Mouse (Mus musculus): Measurements from ENCODE around the gene Cemip.

Gene Cemip

DNA sequence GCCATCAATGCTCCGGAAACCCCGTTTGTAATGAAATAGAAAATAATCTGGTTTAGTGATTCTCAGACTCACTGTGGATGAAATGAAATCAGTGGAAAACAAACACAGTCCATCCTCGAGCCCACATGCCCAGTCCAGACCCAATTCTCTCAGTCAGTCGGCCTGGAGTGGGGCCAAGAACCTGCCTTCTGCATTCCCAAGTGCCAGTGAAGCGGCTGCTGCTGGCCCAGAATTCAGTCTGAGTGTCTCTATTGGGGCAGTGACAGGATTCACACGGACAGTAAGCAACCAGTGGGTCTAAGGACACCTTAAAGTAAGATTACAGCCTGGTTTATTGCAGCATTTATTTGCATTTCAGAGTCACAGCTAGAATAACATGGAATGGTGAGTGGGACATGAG is 10.2 kb upstream of the Cemip start:
- DNase-seq (ENCODE audit: low spot score): no peak

DNA sequence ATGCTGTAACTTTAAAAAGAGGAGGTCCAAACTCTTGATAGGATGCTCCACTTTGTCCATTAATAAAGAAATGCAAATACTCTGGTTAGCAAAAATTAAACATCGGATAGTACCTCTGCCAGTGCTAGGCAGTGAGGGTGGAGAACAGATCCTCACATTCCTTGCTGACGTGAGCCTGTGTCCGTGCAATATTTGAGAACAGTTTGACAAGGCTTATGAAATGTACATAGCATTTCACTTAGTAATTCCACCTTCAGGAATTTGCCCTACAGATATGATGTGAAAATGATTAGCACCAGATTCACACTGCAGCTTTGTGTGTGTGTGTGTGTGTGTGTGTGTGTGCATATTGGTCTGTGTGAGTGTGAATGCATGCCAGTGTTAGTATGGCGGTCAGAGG is 4.5 kb upstream of the Cemip start:
- DNase-seq (ENCODE audit: low spot score): no peak

DNA sequence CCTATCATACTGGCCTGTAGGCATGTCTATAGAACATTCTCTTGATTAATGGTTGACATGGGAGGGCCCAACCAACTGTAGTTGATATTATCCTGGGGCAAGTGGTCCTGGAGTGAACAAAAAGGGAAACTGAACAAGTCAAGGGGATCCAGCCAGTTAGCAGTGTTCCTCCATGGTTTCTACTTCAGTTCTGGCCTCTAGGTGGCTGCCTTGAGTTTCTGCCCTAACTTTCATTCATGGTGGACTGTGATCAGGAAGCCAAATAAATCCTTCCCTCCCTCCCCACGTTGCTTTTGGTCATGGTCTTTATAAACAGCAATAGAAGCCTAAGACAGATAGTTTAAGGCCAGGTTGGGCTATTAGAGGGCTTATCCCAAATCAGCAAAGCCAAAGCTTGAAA is 3.5 kb upstream of the Cemip start:
- DNase-seq (ENCODE audit: low spot score): peak; percentile 37

DNA sequence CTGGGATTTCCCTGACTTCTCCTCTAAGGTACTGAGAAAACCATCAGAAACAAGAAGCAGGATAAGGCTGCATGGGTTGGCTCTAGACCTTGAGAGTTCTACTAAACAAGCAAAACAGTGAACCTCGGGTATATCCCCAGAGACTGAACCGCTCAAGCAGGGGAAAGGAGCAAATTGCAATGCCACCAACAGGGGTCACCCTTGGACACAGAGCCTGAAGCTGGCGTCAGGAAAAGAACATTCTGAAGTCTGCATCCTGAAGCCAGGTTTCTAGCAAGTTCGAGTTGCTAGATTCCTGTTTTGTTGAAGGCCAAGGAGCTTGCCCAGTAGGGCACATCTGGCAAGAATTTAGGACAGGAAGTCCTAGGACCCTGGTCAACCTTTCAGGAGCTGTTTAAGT is 2.7 kb upstream of the Cemip start:
- peak; percentile 75 for DNase-seq (ENCODE audit: low spot score)

DNA sequence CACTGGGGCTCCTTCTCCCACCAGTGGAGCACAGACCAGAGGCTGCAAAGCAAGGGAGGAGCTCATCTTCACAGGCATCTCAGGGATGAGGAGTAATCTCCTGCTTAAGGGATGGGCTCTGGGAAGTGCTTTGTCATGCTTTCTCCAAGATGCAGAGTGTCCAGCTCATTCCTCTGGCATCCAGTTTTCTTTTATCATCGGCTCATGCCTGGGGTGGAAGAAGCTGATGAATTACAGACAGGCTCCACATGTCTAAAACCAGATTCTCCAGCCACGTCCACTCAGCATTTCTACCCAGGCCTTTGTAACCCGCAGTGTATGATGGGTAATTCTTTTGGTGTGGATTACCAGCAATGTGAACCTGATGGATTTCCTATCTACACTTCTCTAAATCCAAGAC is 1.9 kb upstream of the Cemip start:
- DNase-seq (ENCODE audit: low spot score): no peak

DNA sequence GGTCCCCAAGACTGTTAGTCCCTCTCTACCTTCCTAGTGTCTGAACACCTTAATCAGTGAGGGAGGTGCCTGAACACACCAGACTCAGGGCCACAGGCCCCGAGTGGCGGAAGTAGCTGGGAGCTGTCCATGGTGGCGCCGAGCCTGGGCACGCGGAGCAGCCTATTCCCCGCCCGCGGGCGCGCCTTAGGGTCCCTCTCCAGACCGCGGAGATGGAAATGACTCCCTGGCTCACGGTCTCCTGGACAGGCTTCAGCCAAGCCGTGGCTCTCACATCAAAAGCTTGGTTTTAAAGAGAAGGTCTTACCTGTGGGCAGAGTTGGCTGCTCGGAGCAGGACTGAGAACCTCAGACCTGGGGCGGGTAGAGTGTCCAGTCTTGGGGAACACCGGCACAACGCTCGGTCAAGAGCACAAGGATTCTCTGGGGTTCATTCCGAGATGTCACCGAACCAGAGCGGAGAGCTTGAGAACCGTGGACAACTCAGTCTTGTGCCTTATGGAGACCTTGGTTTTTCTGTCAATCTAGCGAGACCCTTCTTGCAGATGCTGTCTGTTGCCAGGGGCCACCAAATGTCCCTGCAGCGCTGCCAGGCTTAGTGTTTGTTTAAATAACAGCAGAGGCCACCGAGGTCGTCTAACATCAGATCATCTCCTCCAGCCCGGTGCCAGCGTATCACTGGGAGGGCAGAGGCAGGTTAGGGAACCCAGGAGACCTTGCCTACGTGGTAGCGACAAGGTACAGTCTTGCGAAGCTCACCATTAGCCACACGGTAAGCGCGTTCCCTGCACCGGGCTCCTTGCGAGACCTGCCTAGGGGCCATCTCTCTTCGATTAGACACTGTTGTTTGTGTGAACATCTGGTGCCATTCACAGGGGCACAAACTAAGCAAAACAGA is 1.0 kb downstream of the Cemip start:
- no peak for DNase-seq (ENCODE audit: low spot score)

DNA sequence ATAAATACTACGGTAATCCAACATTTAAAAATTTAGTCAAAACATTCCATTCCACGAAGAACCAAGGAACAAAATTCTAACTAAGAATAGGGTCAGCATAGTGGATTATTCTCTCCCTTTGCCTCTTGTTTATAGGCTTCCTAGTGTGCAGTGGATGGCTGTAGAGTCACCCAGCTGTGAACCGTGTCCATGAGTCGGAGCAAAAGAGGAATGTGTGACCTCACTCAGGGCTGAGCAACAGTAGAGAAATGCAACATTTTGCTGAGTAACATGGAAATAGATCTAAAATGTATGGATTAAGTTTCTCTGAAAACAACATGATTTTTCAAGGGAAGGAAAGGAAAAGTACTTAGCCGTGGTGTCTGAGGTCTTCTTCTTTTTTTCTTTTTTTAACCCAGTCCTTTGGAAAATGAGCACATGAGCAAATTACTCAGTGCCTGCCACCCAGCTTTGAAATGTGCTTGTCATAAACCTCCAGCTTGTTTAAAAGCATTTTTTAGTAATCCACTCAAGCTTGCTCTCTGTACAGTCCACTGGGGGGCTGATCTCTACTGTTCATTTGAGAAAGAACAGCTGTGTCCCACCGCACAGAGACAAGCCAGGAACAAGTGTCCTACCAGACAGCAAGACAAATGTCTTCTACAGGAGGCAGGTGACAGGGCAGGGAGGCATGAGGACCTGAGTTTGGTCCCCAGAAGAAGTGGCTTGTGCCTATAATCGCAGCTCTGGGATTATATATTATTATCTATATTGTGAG is 8.9 kb downstream of the Cemip start:
- peak; percentile 13 for DNase-seq (ENCODE audit: low spot score)

DNA sequence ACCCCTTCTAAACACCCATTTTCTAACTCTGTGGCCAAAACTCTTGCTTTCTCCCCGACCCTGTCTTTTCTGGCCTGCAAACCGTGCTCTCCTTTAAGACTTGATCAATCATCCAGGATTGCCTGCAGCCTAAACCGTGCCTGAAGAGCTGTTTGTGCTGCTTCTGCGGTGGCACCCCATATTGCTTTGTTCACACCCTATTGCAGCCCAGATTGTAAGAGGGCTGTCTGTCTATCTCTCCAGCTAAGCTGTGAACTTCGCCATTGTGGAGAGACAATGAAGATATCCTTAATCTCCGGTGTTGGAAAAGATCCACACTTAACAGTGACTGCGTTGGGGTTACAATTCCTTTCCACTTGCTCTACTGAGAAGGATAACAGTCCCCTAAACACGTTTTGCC is 12.0 kb downstream of the Cemip start:
- DNase-seq (ENCODE audit: low spot score): no peak

DNA sequence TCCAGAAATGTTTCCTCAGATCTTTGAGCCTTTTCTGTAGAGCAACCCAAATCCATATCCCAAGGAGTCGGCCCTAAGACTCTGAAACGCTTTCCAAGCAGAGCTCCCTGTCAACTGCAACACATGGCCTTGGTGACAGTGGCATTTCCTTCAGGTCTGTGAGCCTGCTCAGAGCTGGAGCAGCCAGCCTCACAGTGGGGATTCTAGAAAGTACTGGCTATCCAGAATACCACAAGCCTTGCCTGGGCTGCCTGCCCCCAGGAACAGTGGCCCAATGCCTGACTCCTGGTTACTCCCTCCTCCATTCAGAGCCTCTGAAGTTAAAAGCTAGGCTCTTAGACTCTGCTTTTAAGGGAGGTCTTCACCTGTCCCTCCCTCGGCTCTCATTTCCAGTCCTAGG is 12.4 kb downstream of the Cemip start:
- no peak for DNase-seq (ENCODE audit: low spot score)

DNA sequence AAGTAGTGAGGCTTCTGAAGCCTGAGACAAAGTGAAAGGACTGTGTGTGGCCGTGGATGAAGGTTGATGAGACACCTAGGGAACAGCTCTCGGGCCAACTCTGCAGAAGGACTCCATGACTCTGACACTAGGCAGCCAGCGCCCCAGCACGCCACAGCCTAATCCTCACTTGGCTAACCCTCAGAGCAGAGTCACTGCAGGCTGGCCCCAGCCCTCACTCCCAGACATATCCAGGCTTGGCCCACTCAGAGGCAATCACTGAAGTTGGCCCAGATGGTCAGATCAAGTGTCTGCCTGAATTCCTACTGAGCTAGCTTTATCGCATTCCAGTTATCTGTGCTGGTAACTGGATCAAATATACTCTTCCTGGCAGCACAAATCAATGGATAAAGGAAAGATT is 17.4 kb downstream of the Cemip start:
- DNase-seq (ENCODE audit: low spot score): no peak

DNA sequence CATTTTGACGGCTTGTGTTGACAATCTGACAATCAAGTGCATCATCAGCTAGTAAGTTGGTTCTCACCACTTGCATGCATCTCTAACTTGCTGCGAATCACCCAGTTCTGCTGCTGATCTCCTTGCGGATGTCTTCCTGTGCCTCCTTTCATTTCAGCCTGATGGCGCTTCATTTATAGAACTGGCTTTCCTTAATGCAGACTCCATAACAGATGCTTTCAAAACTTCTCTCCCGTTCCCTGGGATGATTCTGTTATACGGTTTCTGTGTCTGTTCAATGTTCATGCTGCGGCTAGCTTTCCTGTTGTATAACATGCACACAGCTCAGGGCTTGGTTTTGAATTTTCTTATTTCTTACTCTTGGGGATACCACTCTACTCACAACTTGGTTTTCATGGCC is 26.5 kb downstream of the Cemip start:
- no peak for DNase-seq (ENCODE audit: low spot score)

DNA sequence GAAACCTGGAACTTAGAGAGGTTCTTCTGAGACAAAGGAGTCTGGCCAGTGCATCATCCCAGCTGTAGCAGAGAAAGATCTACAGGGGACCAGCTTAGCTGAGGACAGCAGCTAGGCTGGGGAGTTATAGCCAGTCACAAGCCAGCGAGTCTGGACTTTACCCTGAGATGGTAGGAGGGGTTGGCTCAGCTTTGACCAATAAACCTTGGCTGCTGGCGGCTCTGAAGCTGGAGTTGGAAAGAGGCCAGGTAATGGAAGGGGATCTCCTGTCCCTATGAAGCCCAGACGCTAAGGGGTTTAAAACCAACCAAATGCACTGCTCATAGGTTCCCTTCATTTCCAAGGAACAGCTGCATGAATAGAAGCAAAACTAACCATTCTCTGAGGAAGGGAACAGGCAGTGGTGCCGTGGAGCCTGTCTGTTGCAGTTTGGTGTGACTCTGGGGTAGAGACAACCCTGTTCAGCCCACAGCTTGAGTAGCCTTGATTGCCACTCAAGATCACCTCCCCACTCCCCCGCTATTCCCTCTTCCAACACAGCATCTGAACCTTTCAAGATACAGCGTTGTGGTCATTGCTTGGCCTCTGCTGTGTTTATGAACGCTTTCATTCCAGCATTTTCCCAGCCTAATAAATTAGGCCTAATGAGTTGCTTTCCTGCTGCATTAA is 30.2 kb downstream of the Cemip start:
- DNase-seq (ENCODE audit: low spot score): no peak

DNA sequence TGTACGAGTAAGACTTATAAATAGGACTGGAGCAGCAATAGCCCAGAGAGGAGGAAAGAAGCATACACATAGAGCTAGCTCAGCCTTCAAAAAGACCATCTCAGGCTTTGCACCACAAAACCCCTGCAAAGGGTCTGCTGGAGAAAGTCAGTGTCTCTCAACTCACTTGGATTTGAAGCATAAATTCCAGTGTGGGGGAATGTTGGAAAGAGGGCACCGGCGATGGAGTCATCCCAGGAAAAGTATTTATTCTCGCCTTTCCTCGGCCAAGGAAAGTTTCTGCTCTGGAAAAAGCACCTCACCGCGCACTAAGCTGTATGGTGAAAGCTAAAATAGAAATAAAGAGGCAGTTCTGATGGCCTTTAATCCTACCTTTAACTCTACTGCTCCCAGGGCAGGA is 32.4 kb downstream of the Cemip start:
- no peak for DNase-seq (ENCODE audit: low spot score)

DNA sequence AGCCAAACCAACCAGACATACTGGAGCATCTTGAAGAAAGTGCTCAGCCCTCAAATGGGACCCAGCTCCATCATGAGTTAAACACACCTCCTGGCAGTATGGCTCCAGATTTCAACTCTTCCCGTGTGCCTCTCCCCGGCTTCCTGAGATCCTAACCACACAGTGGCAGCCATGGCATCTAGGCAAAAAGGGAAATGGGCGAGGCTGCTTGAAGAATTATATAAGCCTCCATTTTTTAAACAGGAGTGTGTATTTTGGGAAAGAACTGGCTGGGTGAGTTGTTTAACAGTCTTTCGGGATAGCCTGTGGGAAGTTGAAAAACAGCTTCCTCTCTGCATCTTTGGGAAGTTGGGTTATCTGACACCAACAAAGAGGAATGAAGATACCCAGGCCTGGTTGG is 34.9 kb downstream of the Cemip start:
- no peak for DNase-seq (ENCODE audit: low spot score)

DNA sequence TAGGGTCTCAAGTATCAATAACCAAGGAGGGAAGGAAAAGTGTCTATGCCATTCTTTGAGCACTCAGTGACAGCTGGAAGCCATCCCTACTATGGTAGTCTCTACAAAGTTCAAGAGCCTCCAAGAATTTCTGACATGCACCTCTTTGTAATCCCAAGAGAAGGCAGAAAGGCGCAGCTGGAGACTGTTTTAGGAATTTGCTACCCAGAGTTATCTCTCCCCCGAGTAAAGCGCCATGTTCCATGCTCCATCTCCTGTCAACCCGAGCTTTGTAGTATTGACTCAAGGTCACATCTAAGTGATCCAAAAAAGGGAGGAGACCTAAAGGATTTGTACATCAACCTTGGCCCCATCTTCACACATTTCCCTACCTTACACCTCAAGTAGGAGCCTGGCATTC is 40.8 kb downstream of the Cemip start:
- no peak for DNase-seq (ENCODE audit: low spot score)

DNA sequence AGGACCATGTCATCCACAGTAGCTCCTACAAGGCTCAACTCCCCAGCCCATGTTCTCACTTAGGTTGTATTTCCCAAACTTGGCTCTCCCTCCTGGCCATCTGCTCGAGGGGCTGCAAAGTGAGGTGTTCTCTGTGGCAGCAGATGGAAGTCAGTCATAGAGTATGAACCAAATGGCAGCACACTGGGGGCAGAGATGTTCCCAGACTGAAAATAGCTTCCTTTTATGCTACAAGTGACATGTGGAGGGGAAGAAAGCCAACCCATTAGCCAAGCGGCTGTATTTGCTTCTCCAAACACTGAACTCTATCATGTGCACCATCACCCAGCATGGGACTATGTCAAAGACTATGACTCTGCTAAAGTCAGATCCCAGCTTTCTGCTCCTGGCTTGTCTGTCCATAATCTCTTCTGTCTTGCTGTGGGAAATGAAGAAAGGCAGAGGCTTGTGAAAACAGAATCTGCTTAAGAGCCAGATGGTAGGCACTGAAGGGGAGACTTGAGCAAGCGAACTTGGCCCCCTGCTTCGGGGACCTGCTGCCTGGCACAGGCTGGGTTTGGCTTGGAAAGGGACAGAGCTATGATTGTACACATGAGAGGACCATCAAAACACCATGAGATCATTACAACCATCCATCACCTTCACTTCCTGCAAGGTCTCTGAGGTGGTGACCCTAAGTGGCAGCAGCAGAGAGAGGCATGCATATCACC is 41.6 kb downstream of the Cemip start:
- peak; percentile 41 for DNase-seq (ENCODE audit: low spot score)

DNA sequence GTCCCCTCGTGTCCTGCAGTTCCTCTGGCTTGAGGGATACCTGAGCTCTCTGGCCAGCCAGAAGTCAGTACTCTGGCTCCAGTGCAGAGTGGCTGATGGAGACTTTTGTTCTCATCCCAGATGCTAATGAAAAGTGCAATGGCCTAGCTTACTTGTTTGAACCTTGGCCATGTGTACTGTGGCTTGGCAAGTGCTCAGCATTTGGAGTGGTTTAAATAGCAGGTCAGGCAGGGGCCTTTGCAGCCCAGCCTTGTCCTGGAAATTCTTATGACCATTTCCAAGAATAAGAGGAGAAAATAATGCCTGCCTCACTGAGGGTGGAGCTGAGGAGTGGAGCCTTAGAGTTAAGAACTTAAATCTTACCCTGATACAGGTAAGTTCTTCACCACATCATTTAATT is 43.6 kb downstream of the Cemip start:
- peak; percentile 37 for DNase-seq (ENCODE audit: low spot score)

DNA sequence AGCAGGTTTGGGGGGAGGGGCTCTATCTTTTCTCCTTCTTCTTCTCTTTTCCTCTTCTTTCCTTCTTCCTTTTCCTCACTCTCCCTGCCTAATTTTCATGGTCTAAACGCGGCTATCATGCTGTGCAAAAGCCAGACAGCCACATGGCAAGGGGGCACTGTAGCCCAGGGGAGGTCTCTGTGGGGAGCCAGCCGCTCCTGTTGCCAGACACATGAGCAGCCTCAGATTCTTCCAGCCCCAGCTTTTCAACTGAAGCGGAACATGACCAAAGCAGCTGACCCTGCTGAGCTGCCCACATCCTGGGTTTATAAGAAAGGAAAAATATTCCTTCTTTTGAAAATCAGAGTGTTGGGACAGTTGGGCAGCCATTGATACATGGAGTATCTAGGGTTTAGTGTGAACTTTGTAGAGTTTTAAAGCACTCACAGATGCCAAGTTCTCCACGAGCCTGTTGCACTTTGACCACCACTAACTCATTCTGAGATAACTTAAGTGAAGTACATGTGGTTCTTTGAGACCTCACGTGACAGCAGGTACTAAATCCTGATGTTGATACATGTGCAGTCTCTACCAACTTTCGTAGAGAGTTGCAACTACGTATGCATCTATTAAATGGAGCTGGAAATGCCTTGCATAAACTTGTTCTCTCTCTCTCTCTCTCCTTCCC is 46.3 kb downstream of the Cemip start:
- no peak for DNase-seq (ENCODE audit: low spot score)

DNA sequence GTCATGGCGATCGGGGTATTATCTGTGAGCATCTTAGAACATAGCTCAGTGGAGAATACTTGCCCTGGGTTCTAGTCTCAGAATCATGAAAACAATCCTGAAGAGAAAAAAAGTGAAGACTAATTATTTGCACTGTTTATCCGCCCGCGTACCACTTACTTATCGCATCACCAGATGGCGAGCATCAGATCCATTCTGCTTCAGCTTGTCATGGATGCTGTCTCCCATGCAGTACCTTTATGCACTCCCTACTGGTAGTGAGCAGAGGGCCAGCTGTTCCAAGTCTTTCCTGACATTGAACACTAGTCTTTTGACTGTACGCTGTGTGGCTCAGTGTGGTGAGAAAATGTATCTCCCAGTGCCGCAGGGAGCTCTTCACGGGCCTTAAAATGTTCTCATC is 47.7 kb downstream of the Cemip start:
- no peak for DNase-seq (ENCODE audit: low spot score)

DNA sequence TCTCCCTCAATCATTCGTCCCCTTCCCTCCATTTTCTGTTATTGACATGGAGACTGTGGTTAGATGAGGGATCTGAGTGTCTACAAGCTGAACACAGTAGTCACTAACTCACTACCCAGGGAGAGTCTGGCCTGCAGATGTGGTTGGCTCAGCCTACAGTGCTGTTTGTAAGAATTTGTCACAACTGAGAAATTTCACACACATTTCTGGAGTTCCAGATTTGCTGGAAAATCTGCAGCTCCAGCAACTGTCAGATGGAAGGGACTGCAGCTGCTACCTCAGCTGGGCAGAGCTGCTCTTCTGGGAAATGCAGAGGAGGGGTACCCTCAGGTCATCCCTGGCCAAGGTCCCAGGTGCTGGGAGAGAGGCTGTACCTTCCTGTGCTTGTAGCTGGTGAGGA is 53.5 kb downstream of the Cemip start:
- peak; percentile 16 for DNase-seq (ENCODE audit: low spot score)

DNA sequence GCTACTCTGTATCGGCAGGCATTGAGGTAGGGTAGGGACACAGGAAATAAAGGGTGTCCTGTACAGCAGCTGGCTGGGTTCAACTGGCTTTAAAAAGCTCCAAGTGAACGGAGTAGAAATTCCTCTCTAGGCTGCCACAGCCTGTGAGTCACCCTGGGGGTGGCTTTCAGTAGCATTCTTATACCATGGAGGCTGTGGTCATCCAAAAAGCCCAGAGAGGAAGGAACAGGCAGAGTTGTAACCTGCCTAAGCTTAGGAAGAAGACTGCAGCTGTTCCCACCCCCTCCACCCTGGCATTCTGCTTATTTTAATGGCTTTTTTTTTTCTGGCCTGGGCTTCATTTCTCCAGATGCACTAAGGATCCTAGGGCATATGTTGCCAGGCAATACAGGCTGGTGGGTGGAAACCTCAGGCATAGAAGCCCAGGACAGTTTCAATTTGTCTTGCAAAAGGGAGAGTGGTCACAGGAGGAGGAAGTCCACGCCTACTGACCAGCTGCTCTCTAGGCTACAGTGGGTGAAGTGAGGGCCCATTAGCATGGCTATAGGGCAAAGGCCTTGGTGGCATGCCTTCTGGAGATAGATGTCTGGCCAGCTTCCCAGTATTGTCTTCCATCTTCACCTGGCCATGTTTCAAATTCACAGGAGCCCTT is 57.1 kb downstream of the Cemip start:
- DNase-seq (ENCODE audit: low spot score): peak; percentile 83
